Mouse (Mus musculus): ENCODE data around the gene Nudt21. TPM values are rescaled to one million over a fixed set of nuclear protein-coding genes. Genes with fewer than 3 reads are reported as not detected.

Gene Nudt21
- total RNA-seq, 2 experiments from 2014 or later = 23.7 to 43.6 TPM

Other genes starting within 250 kb of the Nudt21 start
- gene Gnao1, start 227.1 kb downstream of the Nudt21 start, total RNA-seq (2015; ENCODE audit: low replicate concordance) = not detected in 2 replicates
- not detected in 2 replicates for gene Gnao1, start 227.1 kb downstream of the Nudt21 start, total RNA-seq (2017; ENCODE audit: low replicate concordance)
- 14.2 and 30.7 TPM in 2 replicates for gene Amfr, start 24.2 kb downstream of the Nudt21 start, total RNA-seq (2015; ENCODE audit: low replicate concordance)
- gene Amfr, start 24.2 kb downstream of the Nudt21 start, total RNA-seq (2017; ENCODE audit: low replicate concordance) = 46.3 and 50.1 TPM in 2 replicates
- 1.7 and 6.7 TPM in 2 replicates for gene Ogfod1, start 167 bp upstream of the Nudt21 start, total RNA-seq (2015; ENCODE audit: low replicate concordance)
- 2.0 and 2.5 TPM in 2 replicates for gene Ogfod1, start 167 bp upstream of the Nudt21 start, total RNA-seq (2017; ENCODE audit: low replicate concordance)
- 0.58 and 4.4 TPM in 2 replicates for gene Bbs2, start 61.9 kb upstream of the Nudt21 start, total RNA-seq (2015; ENCODE audit: low replicate concordance)
- gene Bbs2, start 61.9 kb upstream of the Nudt21 start, total RNA-seq (2017; ENCODE audit: low replicate concordance) = 2.2 and 9.0 TPM in 2 replicates
- not detected in 2 replicates for gene Mt4, start 100.2 kb upstream of the Nudt21 start, total RNA-seq (2015; ENCODE audit: low replicate concordance)
- not detected in 2 replicates for gene Mt4, start 100.2 kb upstream of the Nudt21 start, total RNA-seq (2017; ENCODE audit: low replicate concordance)
- gene Mt3, start 115.6 kb upstream of the Nudt21 start, total RNA-seq (2015; ENCODE audit: low replicate concordance) = not detected in 2 replicates
- not detected in 2 replicates for gene Mt3, start 115.6 kb upstream of the Nudt21 start, total RNA-seq (2017; ENCODE audit: low replicate concordance)
- gene Mt2, start 135.6 kb upstream of the Nudt21 start, total RNA-seq (2015; ENCODE audit: low replicate concordance) = 17.7 and 46.2 TPM in 2 replicates
- gene Mt2, start 135.6 kb upstream of the Nudt21 start, total RNA-seq (2017; ENCODE audit: low replicate concordance) = 11.3 and 34.4 TPM in 2 replicates
- 59.6 and 67.9 TPM in 2 replicates for gene Mt1, start 142.1 kb upstream of the Nudt21 start, total RNA-seq (2015; ENCODE audit: low replicate concordance)
- 13.0 and 63.6 TPM in 2 replicates for gene Mt1, start 142.1 kb upstream of the Nudt21 start, total RNA-seq (2017; ENCODE audit: low replicate concordance)
- 6.5 and 6.9 TPM in 2 replicates for gene Nup93, start 177.5 kb upstream of the Nudt21 start, total RNA-seq (2015; ENCODE audit: low replicate concordance)
- 8.6 and 11.0 TPM in 2 replicates for gene Nup93, start 177.5 kb upstream of the Nudt21 start, total RNA-seq (2017; ENCODE audit: low replicate concordance)